Mouse (Mus musculus) heart, adult 2 months (tissue): Measurements from ENCODE around the gene Scn2b. TPM values are rescaled to one million over a fixed set of nuclear protein-coding genes. Genes with fewer than 3 reads are reported as not detected.

Source experiments
- DNase-seq, 2 experiments: peaks; one replicate each; pipeline ENCODE4 v3.0.0; 2021
- H3K27ac ChIP-seq: fragments of 200-600 bp; 2 replicates; pipeline ENCODE4 v1.8.1; 2022
- H3K27me3 ChIP-seq: fragments of 200-500 bp; 2 replicates; pipeline ENCODE4 v1.6.1; 2012; ENCODE audit warnings: mild to moderate bottlenecking, low read length, inconsistent platforms, mixed read lengths; ENCODE audit not compliant: control insufficient read depth, insufficient read depth
- H3K36me3 ChIP-seq: fragments of 200-500 bp; 2 replicates; pipeline ENCODE4 v1.6.1; 2012; ENCODE audit warnings: low read length, inconsistent platforms; ENCODE audit not compliant: control insufficient read depth, insufficient read depth
- H3K4me1 ChIP-seq: fragments of 200-500 bp; 2 replicates; pipeline ENCODE4 v1.6.1; 2011; ENCODE audit warnings: low read length; ENCODE audit not compliant: control insufficient read depth, insufficient read depth
- H3K4me3 ChIP-seq: fragments of 200-600 bp; 2 replicates; pipeline ENCODE4 v1.8.1; 2022
- H3K79me2 ChIP-seq: fragments of 200-500 bp; replicated peaks from 2 replicates; pipeline ENCODE4 v1.6.1; 2012; ENCODE audit warnings: mild to moderate bottlenecking, inconsistent platforms, low read length, moderate library complexity, mixed read lengths; ENCODE audit not compliant: control insufficient read depth, insufficient read depth
- H3K9ac ChIP-seq: fragments of 200-500 bp; 2 replicates; pipeline ENCODE4 v1.6.1; 2012; ENCODE audit warnings: low read depth, mild to moderate bottlenecking, control low read depth, inconsistent platforms, low read length, mixed read lengths
- CTCF ChIP-seq: fragments of 200-600 bp; IDR thresholded peaks from 2 replicates; pipeline ENCODE4 v1.8.1; 2022; ENCODE audit warnings: antibody characterized with exemption, mild to moderate bottlenecking, moderate library complexity
- EP300 ChIP-seq: fragments of 200-500 bp; IDR thresholded peaks from 2 replicates; pipeline ENCODE4 v1.6.1; 2011; ENCODE audit warnings: low read depth, low read length, control low read depth; ENCODE audit not compliant: insufficient read depth
- POLR2A ChIP-seq: fragments of 200-500 bp; IDR thresholded peaks from 2 replicates; pipeline ENCODE4 v1.6.1; 2011; ENCODE audit warnings: mild to moderate bottlenecking, low read depth, low read length, control low read depth; ENCODE audit not compliant: insufficient read depth
- whole genome bisulfite sequencing: fragments of 180-500 bp; shearing (Covaris S2); methylation state at CpG from one replicate; pipeline ENCODE4 v1.1.7; 2018; 5-methylcytosine and 5-hydroxymethylcytosine counted together
- intact Hi-C: fragments of 180-260 bp; cut with DNase I; formaldehyde crosslinking; loops from one replicate; pipeline ENCODE4 v1.15.1; 2025
- polyA plus RNA-seq: library from polyadenylated mRNA; depleted of rRNA; stranded (reverse); fragments of >200 nt; gene quantifications from 2 replicates; pipeline ENCODE4 v1.2.3, GENCODE M21; 2012
- total RNA-seq, 2 experiments: library from RNA; stranded (reverse); gene quantifications; 2 replicates each; pipeline ENCODE4 v1.2.3; 2021

The Scn2b gene
- total and polyA plus RNA-seq, 3 experiments: 0.31 to 1.3 (median 1.2) TPM

GRCm38 (mm10) chr9:45136442-45137169, 19.0 kb downstream of the Scn2b start:
- Histone ChIP-seq H3K4me1 (no peaks in the 10 kb centered on the region), H3K27ac (peak overlapping the region; percentile 12; the same call in 1 of the 2 replicates), H3K79me2 (no peaks in the 10 kb centered on the region), H3K36me3 (no peaks in the 10 kb centered on the region), H3K4me3 (no peak overlapping the region), H3K9ac (no peak overlapping the region), H3K27me3 (peaks cover 3% of the 10 kb centered on the region)
- DNase-seq: no peak
- TF ChIP-seq EP300: no peak
- no peak for TF ChIP-seq POLR2A
- TF ChIP-seq CTCF: no peak
- 22% methylated on average over 7 of the region's 7 CpGs for WGBS
- intact Hi-C loops: loop anchor here (5.0 kb wide), 1 partner anchor 89 kb away; no protein-coding TSS in a partner anchor

GRCm38 (mm10) chr9:45138191-45139032, 20.8 kb downstream of the Scn2b start, which contains the start of gene Scn4b:
Gene Scn4b (plus strand): TSS chr9:45138395.
- peak; percentile 59 to 65 for DNase-seq
- peak within 1 kb of the TSS; percentile 60 for H3K9ac ChIP-seq

DNA sequence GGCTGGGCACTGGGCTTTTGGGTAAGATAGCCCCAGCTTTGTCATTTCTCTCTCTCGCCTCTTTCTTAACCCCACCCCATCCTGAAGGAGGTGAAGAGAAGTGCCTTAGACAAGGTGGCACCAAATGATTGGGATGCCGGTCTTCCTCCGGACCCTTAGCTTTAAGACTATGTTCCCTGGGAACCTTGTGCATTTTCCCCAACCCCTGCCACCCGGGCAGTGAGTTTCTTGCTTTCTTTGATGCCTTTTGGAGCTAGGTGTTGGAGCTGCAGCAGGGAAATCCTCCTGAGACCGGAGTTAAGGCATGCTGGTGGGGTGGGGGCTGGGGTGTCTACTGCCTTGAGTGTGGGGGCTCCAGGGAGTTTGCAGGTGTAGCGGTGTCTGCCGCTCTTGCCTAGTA, 21.5 kb downstream of the Scn2b start:
- H3K27me3 ChIP-seq: peaks cover 3% of the 10 kb centered on the region
- no peaks in the 10 kb centered on the region for H3K4me1 ChIP-seq
- no peaks in the 10 kb centered on the region for H3K36me3 ChIP-seq
- no peak for DNase-seq
- no peak overlapping the region for H3K27ac ChIP-seq
- peak overlapping the region; percentile 52 for H3K4me3 ChIP-seq
- H3K9ac ChIP-seq: no peak overlapping the region; the same call in 1 of the 2 replicates
- TF ChIP-seq POLR2A (no peak), CTCF (no peak), EP300 (no peak)
- intact Hi-C loops: loop anchor here (5.0 kb wide), 1 partner anchor 92 kb away; no protein-coding TSS in a partner anchor
- no peaks in the 10 kb centered on the region for H3K79me2 ChIP-seq
- 21% methylated on average over 7 of the region's 7 CpGs for WGBS

More at GRCm38 (mm10) chr9:45138191-45139032, 20.8 kb downstream of the Scn2b start, which contains the start of gene Scn4b:
- TF ChIP-seq POLR2A: no peak
- TF ChIP-seq CTCF: no peak
- no peak for TF ChIP-seq EP300
- WGBS: 2% methylated on average over 76 of the region's 76 CpGs
- Histone ChIP-seq H3K4me3 (peak within 1 kb of the TSS; percentile 52), H3K36me3 (no peaks in the 10 kb centered on the region), H3K27ac (peak within 1 kb of the TSS; percentile 3; the same call in 1 of the 2 replicates), H3K27me3 (peaks cover 3% of the 10 kb centered on the region), H3K79me2 (no peaks in the 10 kb centered on the region), H3K4me1 (no peaks in the 10 kb centered on the region)
- intact Hi-C loops: loop anchor here (5.0 kb wide), 1 partner anchor 91 kb away; no protein-coding TSS in a partner anchor

DNA sequence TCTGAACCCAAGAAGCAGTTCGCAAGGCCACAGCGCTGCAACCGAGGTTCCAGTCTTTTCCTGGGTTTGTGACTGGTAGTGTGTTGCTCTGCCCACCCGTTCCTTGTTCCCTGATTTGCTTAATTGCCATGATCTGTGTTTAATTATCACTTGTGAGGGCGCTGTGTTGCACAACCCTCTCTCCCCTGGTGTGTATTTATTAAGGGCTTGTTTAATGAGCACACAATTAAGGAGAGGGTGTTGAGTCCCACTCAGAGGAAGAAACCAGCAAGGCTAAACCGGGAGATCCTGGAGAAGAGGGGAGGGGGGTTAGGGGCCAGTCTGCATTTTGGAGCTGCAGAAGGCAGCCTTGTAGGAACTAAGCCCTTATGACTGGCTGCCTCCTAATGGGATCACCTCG, 23.4 kb downstream of the Scn2b start:
- intact Hi-C loops: no loop called here
- TF ChIP-seq EP300: no peak
- H3K27ac ChIP-seq: no peak overlapping the region
- H3K9ac ChIP-seq: no peak overlapping the region
- no peaks in the 10 kb centered on the region for H3K79me2 ChIP-seq
- no peak for DNase-seq
- peaks cover 3% of the 10 kb centered on the region for H3K27me3 ChIP-seq
- H3K4me3 ChIP-seq: no peak overlapping the region
- H3K4me1 ChIP-seq: no peaks in the 10 kb centered on the region
- 74% methylated on average over 7 of the region's 7 CpGs for WGBS
- no peaks in the 10 kb centered on the region for H3K36me3 ChIP-seq

DNA sequence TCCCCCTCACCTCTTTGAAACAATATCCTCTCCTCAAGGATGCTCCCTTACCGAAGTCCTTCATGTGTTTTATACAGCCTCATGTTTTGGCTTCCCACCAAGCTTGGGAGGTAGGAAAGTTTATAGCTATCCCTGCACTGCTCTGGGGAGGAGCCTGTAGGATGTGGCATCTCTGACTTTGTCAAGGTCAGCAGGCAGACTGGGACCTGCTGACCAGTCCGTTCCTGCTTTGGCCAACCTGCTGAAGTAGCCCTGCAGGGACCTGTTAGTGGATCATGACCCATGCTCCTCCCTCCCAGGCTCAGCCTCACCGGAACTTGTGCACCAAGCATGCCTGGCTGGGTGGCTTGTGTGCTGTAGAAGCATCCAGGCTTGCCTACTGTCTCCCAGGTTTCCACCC, 25.1 kb downstream of the Scn2b start:
- Histone ChIP-seq H3K79me2 (no peaks in the 10 kb centered on the region), H3K27me3 (peaks cover 3% of the 10 kb centered on the region), H3K4me1 (no peaks in the 10 kb centered on the region), H3K27ac (no peak overlapping the region), H3K9ac (no peak overlapping the region), H3K36me3 (no peaks in the 10 kb centered on the region), H3K4me3 (no peak overlapping the region)
- intact Hi-C loops: no loop called here
- WGBS: 44% methylated on average over 3 of the region's 3 CpGs
- TF ChIP-seq POLR2A (no peak), EP300 (no peak), CTCF (no peak)
- DNase-seq: no peak
